Mouse (Mus musculus): ENCODE measurements around the gene Rpl37.

DNA sequence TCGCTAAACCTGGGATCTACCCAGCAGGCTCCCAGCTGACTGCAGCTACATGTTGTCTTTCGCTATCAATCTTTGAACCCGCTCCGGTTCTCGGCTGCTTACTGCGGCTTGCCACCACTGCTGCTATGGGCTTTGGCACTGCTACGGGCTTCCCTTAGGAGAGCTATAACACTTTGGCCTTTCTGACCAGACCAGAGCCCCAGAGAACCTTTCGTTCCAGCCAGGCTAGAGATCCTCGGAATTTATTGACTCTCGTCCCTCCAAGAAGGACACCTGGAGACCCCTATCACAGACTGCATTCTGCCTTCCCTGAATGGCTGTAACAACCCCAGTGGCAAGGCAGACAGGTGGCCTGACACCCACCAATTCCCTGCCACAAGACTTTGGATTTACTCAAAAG, 26.3 kb upstream of the Rpl37 start:
- TF ChIP-seq CTCF (conservative IDR thresholded peaks at IDR 0.05; ENCODE audit: insufficient read depth, insufficient read length, low read depth, low read length) = no peak
- TF ChIP-seq POLR2A (IDR thresholded peaks at IDR 0.05; ENCODE audit: low read depth, low read length) = no peak

Data from kidney, adult 2 months (tissue).